Mouse (Mus musculus): ENCODE measurements at regions not wholly inside any gene's neighbourhood (a gene's known extent, or its start where the extent isn't known, plus 50 kb on each side); places are given as distances from the start of the nearest gene placed in this dataset.

- DNase-seq, result no peak
Observed at GRCm38 (mm10) chr8:35939199-35939598, 173.6 kb downstream of the Gm19410 start.

GRCm38 (mm10) chr8:35942515-35942914 is 176.9 kb downstream of the Gm19410 start:
- no peak for DNase-seq

GRCm38 (mm10) chr8:35943686-35944085 is 178.1 kb downstream of the Gm19410 start:
- DNase-seq, result no peak

GRCm38 (mm10) chr8:35944461-35944860 is 178.9 kb downstream of the Gm19410 start:
- no peak for DNase-seq

GRCm38 (mm10) chr8:35946539-35946940 is 180.9 kb downstream of the Gm19410 start:
- DNase-seq, result peak; percentile 17

- DNase-seq, result no peak
Observed at GRCm38 (mm10) chr8:35948146-35948545, 182.6 kb downstream of the Gm19410 start.

GRCm38 (mm10) chr8:35948751-35949183 is 183.2 kb downstream of the Gm19410 start:
- no peak for DNase-seq

GRCm38 (mm10) chr8:35955506-35955905 is 189.9 kb downstream of the Gm19410 start:
- no peak for DNase-seq

GRCm38 (mm10) chr8:35956319-35956718 is 190.7 kb downstream of the Gm19410 start:
- no peak for DNase-seq

GRCm38 (mm10) chr8:35959201-35959600 is 193.6 kb downstream of the Gm19410 start:
- DNase-seq, result no peak

- no peak for DNase-seq
Observed at GRCm38 (mm10) chr8:35960867-35961614, 195.5 kb downstream of the Gm19410 start.

- DNase-seq, result no peak
Observed at GRCm38 (mm10) chr8:35961615-35962220, 196.1 kb downstream of the Gm19410 start.

GRCm38 (mm10) chr8:35964932-35965331 is 199.3 kb downstream of the Gm19410 start:
- DNase-seq, result no peak

GRCm38 (mm10) chr8:35968341-35968740 is 202.8 kb downstream of the Gm19410 start:
- no peak for DNase-seq

- no peak for DNase-seq
Observed at GRCm38 (mm10) chr8:35971082-35971481, 205.5 kb downstream of the Gm19410 start.

- peak; percentile 46 for DNase-seq
Observed at GRCm38 (mm10) chr8:35974323-35975029, 208.9 kb downstream of the Gm19410 start.

- DNase-seq, result no peak
Observed at GRCm38 (mm10) chr8:35979638-35980255, 214.2 kb downstream of the Gm19410 start.

GRCm38 (mm10) chr8:35983083-35983482 is 217.5 kb downstream of the Gm19410 start:
- no peak for DNase-seq

- peak; percentile 34 for DNase-seq
Observed at GRCm38 (mm10) chr8:35985152-35985689, 219.6 kb downstream of the Gm19410 start.

GRCm38 (mm10) chr8:35987327-35987726 is 221.7 kb downstream of the Gm19410 start:
- no peak for DNase-seq

- no peak for DNase-seq
Observed at GRCm38 (mm10) chr8:35991013-35991412, 225.4 kb downstream of the Gm19410 start.

- no peak for DNase-seq
Observed at GRCm38 (mm10) chr8:35991936-35992603, 226.5 kb downstream of the Gm19410 start.
